Mouse (Mus musculus) lung, adult 18-20 months (tissue): ENCODE measurements around the gene Setd2.

Source experiments
- DNase-seq, 2 experiments: peaks; one replicate each; pipeline ENCODE4 v3.0.0; 2022; ENCODE audit warnings: mixed read lengths in 2 of 2

Gene Setd2

GRCm38 (mm10) chr9:110623416-110624195 lies 91.2 kb downstream of the Setd2 start:
- peak in 1 of 2 experiments; percentile 9 for DNase-seq

GRCm38 (mm10) chr9:110624361-110625166 lies 92.2 kb downstream of the Setd2 start, which contains the start of gene Nradd:
Gene Nradd, minus strand, starts transcription at chr9:110624452.
- peak; percentile 89 to 93 for DNase-seq

- DNase-seq, result no peak
Measured at GRCm38 (mm10) chr9:110625350-110625908, 93.0 kb downstream of the Setd2 start.

DNA sequence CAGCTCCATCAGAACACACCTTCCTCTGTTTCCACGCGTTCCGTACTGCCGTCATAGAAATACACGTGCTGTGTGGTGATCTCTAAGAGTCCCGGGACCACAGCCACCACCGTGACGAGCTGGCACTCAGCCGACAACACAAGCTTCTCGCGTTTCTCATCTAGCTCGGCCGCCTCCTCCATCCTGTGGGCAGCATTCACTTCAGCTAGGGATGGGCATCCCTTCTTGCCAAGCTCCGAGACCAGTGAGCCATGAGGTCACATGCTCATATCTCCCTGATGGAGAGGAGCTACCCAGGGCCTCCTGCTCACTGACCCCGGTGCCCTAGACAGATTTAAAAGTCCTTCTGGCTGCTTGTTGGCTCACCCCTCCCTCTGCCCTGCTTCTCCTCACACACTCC lies 97.8 kb downstream of the Setd2 start:
- DNase-seq, result no peak

DNA sequence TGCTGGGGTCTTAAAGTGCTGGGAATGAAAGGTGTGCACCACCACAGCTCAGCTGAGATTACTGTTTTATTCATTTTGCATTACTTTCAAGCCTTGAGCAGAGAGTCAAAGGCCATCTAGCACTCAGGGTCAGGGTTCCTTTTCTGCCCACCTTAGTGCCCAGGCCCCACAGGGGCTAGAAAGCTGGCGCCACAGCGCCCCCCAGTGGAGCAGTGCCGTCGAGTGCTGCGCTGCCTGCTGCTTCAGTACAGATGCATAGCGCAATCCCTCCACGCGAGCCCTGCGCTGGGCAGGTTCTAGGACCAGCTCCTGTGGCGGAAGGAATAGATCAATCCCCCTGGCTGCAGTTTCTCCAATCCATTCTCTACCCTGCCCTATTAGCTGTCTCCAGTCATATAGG lies 98.8 kb downstream of the Setd2 start:
- DNase-seq, result peak in 1 of 2 experiments; percentile 38

- no peak for DNase-seq
Measured at GRCm38 (mm10) chr9:110631651-110632275, 99.4 kb downstream of the Setd2 start.

GRCm38 (mm10) chr9:110632671-110633070 lies 100.3 kb downstream of the Setd2 start:
- no peak for DNase-seq

GRCm38 (mm10) chr9:110633882-110634281 lies 101.5 kb downstream of the Setd2 start:
- DNase-seq, result no peak

DNA sequence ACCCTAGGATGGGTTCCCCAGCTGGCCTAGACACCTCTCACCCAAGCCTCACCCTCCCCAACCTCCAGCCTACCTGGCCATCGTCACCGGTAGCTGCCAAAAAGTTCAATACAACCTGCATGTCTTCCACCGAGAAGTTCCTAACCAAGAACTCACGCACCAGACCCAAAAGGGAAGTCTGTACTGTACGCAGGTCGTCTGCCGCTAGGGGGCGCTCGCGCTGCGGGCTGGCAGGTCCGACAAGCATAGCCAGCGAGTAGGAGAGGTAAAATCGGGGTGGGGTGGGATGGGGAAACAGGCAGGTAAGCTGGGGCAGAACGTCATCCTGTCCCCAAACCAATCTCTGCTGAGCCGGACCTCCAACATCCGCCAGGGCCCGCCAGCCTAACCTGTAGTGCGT lies 102.8 kb downstream of the Setd2 start:
- DNase-seq, result peak; percentile 83 to 88

DNA sequence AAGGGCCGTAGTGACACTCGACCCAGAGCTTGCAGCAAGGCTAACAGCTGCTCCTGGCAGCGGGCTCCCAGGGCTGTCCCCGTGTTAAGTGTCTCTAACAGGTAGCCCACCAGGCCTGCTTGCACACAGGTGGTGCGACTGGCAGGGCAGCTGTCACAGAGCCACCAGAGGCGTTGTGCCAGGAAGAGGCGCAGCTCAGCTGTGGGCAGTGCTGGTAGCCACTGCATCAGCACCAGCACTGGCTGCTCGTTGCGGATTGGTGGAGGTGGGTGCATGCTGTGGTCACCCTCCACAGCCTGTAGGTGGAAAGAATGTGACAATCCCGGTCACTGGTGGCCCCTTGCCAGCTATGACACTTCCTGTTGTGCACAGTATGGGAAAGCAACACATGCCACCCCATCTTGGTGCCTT lies 106.2 kb downstream of the Setd2 start:
- DNase-seq, result peak in 1 of 2 experiments; percentile 34

DNA sequence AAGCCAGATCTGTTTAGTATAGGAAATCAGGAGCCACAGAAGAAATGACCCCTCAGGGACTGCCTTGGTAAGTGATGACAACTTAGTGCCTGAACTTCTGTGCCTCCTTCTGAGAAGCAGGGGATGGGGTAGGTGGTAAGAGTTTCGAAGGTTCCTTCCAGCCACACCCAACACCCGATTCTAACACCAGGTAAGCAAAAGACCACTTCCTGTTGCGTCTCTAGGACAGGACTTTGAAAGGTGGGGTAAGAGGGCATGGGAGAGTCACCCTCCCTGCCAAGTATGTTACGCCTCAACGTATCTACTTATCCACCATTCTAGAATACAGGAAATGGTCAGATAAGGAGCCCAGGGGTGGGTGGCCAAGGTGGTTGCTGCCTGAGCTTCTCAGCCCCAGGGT lies 108.6 kb downstream of the Setd2 start:
- DNase-seq, result no peak

DNA sequence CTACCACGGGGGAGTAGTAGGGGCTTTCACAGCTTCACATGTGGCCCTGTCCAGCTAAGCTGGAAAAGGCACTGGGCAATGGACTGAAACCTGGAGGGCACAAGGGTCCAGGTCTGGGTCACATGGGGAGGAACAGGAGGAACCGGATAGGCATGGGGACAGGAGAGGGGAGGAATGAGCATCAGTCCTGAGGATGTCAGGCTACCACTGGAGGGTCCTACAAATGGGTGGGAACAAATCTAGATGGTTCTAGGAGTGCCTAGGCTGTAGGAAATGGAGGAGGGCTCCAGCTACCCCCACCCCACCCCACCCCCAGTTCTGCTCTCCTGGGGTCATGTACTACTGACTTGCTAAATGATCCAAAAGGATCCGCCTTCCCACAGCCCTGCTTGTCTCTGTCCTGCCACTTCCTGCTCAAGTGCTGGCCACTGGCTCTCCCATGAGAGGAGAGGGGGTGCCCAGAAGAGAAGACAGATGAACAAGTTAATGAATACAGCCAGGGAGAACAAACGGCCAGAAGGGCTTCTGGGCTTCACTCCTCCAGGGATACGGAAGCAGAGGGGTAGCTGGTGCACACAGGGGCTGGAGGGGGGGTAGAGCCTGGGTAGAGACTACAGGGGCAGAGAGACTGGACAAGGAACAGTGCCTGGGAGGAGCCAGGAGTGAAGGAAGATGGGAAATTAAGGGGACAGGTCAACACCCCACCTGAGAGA lies 110.6 kb downstream of the Setd2 start:
- no peak for DNase-seq

DNA sequence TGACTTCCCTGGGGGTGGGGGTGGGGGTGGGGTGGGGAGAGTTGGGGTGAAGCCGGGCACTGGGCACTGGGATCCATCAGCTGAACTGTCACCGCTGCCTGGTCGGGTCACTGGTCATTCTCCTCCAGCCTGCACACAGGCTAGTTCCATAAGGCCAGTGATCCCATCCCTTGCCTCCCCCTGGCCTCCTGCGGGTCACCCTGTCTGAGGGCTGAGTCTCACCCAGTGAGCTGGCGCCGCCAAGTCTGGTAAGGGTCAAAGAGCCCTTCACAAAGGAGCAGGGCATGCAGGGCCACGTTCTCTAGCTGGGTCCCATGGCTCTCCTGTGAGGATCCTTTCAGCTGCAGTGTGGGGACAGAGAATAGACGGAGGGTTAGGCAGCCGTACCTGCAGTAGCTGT lies 111.4 kb downstream of the Setd2 start:
- DNase-seq, result no peak

DNA sequence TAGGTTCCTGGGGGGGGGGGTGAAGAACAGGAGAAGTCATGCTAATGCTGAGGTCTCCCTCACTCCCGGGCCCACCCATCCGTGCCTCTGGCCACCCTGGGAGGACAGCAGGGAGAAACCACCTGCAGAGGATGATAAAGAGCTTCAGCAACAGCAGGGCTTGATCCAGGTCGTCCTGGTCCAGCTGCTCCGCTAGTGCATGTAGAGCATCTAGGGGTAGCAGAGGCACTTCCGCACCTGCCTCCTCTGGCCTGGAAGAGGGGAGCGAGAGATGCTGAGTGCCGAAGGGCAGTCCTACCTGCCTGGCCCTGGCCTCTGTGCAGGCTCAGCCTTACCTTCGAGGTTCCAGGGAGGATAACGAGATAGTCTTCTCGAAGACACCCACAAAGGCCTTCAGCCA lies 111.9 kb downstream of the Setd2 start:
- no peak for DNase-seq

GRCm38 (mm10) chr9:110645219-110645618 lies 112.8 kb downstream of the Setd2 start:
- peak in 1 of 2 experiments; percentile 38 for DNase-seq

GRCm38 (mm10) chr9:110649775-110650174 lies 117.4 kb downstream of the Setd2 start:
- no peak for DNase-seq

DNA sequence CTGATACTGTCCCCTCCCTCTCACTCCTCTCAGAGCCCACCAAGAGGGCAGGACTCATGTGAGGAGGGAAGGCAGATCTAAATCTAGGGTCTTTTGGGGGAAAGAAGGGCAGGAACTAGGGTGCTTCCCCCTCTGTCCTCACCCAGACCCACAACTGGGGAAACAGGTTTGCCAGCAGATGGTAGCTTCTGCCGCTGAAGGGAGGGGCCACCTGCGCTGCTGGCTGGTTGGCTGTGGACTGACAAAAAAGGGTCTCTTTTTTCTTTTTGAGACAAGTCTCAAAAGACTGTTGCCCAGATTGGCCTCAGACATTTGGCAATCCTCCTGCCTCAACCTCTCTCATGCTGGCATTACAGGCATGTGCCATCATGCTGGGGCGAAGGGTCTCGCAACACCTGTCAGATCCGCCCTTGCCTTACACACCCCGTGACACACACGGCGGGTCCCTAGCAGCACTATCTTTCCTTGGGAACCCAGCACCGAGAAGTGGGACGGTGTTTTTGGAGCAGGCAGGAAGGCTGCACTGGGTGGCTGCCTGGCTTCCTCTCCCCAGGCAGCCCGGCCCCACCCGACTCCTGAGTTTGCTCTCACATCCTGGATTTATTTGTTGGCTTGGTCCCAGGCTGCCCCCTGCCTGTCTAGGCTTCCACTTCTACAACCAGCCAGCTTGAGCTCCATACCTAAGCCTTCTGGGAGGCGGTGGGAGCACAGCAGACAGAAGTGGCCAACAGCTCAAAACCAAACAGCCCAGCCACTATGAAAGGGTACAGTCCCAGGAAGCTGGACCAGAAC lies 119.7 kb downstream of the Setd2 start:
- peak; percentile 78 to 83 for DNase-seq

DNA sequence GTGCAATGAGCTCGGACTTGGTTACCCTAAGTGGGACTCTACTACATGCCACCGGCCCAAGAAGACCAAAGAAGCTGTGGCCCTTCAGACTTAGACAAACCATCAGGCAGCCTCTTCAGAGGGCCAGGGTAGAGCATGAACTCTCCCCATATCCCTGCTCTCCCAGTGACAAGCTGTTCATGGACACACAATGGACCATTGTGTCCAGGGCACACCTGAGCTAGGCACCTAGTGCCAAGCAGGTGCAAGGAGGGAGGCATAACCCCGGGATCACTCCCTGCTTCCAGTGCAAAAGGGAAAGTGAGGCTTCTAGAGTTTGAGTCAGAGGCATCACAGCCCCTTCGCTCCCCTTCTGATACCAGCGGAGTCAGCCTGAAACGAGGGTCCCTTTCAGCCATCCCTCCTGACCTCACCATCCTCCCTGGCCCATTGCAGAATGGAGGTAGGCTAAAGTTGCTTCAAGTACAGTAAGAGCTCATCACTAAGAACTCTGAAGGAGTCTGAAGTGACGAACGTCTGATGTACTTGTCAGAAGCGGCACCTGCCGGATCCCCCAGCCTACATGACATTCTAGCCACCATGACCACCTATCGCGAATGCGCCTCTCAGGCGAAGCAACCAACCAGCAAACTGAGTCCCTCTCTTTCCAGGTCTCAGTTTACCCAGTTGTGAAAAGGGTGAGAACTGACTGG lies 120.7 kb downstream of the Setd2 start:
- no peak for DNase-seq

DNA sequence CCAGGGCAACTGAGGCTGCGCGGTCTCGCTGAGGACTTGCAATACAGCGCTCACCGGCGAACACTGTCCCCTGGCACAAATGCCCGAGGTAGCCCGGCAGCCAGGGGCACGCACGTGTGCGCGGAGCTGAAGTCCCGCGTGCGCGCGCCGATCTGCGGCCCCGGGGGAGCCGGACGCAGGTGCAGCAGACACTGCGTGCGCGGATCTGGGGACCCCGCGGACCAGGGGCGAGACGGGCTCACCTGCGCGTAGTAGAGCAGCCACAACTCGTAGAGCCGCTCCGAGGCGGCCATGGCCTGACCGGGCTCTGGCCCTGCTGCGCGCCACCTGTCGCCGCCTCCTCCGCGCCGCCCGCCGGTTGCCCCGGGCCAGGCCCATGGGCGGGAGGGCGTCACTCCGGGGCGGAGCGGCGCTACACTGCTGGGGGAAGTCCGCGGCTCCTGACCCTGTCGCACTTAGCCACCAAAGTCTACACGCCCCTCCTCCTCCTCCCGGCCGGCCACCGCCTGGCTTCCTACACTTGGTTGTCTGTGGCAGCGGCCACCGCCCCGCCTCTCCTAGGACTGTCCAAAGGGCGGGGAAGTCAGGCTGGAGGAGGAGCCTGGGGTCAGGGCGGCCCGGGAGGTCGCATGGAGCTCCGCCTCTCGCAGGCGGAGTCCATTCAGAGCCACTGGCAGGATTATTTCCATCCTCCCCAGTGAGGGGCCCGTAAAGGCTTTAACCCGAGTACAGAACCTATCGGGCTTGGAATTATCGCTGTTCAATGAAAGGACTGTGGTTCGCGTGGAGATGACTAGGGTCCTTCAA lies 121.5 kb downstream of the Setd2 start, which contains the start of gene Nbeal2:
TSS of gene Nbeal2 (minus strand) at position 507 of the 807 bp plus-strand sequence.
- DNase-seq, result peak; percentile 99
